Mouse (Mus musculus): Measurements from ENCODE around the gene Mcm10. TPM values are rescaled to one million over a fixed set of nuclear protein-coding genes. Genes with fewer than 3 reads are reported as not detected.

The Mcm10 gene
- polyA plus RNA-seq, 1 experiment = 16.2 TPM

DNA sequence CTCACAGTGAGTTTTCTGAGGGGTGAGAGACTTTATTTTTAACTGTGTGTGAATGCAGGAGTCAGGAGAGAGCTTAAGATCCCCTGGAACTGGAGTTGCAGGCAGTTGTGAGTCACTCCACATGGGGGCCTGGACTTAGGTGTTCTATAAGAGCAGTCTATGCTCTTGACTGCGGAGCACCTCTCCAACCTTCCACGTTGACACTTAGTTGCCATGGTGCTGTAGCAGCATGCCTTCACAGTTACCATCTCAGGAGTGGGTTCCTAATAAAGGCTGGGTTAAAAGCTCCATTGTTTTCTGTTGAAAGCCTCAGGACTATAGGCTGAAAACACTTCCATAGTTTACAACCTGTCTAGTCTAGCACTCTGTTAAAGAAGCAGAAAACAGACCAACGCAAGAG is 24.8 kb upstream of the Mcm10 start:
- no peak for TF ChIP-seq GATA1 (IDR thresholded peaks at IDR 0.05; ENCODE audit: low read length)

DNA sequence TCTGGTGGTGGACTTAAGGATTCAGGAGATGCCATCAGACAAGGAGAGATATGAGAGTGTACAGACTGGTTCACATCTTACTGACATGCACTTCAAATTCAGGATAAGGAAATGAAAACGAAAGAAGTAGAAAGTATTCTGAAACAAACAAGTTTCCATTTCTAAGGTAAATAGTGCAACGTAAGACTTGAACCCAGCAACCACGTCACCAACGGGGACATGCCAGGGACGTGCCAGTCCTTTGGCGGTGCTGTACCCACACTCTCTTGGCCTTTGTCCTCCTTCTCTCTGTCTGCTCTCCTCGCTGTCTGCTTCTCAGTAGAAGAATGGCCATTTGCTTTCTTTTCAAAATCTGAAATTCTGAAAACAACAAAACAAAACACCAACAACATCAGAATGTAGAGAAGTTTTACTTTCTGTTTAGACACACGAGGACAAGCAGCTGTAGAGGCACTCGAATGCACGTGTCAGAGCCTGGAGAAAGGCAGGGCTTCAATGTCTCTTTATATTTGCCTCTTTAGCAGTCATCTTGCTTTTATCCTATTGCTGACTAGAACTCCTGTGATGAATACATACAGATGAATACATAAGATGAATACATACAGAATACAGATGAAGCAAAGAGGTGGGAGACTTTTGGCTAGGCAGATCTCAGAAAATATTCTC is 24.0 kb upstream of the Mcm10 start:
- TF ChIP-seq GATA1 (IDR thresholded peaks at IDR 0.05; ENCODE audit: low read length) = no peak

- no peak for TF ChIP-seq GATA1 (IDR thresholded peaks at IDR 0.05; ENCODE audit: low read length)
Observed at GRCm38 (mm10) chr2:5035241-5035640, 22.6 kb upstream of the Mcm10 start.

GRCm38 (mm10) chr2:5034801-5035200 is 22.2 kb upstream of the Mcm10 start:
- no peak for TF ChIP-seq GATA1 (IDR thresholded peaks at IDR 0.05; ENCODE audit: low read length)

- TF ChIP-seq GATA1 (IDR thresholded peaks at IDR 0.05; ENCODE audit: low read length) = no peak
Observed at GRCm38 (mm10) chr2:5033546-5034420, 21.2 kb upstream of the Mcm10 start.

DNA sequence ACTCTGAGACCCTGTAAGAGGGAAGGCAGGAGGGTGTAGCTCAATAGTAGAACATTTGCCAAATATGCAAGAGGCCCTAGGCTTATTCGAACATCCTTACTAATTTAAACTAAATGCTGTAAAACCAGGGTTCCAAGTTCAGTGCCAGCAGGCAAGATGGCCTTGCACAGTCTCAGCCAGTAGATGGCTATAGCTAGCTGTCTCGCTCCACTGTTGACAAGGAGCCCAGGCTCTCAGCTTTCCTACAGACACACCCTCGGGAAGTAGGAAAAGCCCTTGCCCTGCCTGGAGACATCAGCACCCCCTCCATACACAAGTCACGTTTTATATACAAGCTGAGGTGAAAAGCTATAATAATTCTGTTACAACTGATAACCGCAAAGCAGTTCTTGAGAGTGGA is 20.1 kb upstream of the Mcm10 start:
- TF ChIP-seq GATA1 (IDR thresholded peaks at IDR 0.05; ENCODE audit: low read length) = no peak

- TF ChIP-seq GATA1 (IDR thresholded peaks at IDR 0.05; ENCODE audit: low read length) = no peak
Observed at GRCm38 (mm10) chr2:5031215-5031614, 18.6 kb upstream of the Mcm10 start.

DNA sequence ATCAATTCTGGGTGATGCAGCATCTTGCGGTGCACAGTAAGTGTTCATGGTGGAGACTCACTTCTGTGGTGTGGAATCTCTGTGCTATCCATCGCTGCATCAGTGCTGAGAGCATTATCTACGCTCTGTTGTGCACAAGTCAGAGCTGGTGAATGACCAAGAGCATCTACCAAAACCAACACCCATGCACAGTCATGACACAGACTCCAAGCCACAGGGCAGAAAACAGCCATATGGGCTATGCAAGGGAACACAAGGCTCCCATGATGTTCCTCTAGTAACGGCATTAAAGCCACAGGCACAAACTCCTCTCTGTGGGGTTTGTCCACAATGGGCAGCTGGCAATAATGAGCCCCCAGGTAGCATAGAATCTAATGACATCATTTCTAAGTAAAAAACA is 17.2 kb upstream of the Mcm10 start:
- TF ChIP-seq GATA1 (IDR thresholded peaks at IDR 0.05; ENCODE audit: low read length) = no peak

DNA sequence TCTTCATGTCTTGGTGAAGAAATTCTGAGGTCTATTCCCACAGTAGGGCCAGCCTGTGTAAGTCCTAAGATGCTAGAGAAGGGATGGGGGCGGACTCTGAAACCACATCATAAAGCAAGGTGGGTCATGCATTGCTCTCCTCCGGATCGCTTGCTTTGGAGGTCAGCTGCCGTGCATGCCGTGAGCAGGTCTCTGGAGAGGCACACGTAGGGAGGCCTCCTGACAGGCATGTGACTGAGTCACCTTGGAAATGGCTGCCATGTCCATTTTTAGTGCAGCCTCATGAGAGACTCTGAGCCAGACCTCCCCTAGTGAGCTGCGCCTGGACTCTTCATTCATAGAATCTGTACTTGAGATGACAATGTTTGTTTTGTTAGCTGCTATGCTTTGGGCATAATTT is 15.5 kb upstream of the Mcm10 start:
- TF ChIP-seq GATA1 (IDR thresholded peaks at IDR 0.05; ENCODE audit: low read length) = no peak

- TF ChIP-seq GATA1 (IDR thresholded peaks at IDR 0.05; ENCODE audit: low read length) = no peak
Observed at GRCm38 (mm10) chr2:5027057-5027456, 14.5 kb upstream of the Mcm10 start.

GRCm38 (mm10) chr2:5025162-5025733 is 12.7 kb upstream of the Mcm10 start:
- TF ChIP-seq GATA1 (IDR thresholded peaks at IDR 0.05; ENCODE audit: low read length) = no peak

DNA sequence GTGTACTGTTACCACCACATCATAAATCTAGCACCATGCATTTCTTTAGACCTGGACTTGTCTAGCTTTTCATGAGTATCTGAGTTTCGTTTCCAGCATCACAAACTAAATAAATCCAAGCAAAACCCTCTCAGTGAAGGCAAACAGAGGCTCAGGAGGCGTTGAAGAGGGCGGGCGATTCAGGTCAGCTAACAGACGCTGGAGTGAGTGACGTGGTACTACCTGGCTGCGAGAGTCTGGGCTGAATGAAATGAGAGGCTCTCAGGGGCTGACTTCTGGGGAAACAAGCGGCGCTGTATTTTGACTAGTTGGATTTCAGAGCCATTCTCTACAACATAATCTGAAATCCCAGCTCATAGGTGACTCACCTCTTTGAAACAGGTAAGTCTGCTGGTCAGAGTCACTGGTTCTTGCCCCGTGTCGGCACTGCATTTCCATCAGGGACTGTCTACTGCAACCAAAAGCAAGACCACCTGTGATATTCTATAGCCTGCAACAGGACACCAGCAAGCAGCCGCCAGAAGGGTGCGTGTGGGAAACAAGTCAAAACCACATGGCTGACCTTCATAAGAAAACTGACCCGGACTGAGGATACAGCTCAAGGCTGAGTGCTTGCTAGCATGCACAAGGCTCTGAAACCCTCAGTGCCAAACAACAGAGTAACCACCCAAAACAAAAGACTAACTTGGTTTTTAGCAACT is 11.3 kb upstream of the Mcm10 start:
- TF ChIP-seq GATA1 (IDR thresholded peaks at IDR 0.05; ENCODE audit: low read length) = no peak

GRCm38 (mm10) chr2:5023275-5023674 is 10.7 kb upstream of the Mcm10 start:
- TF ChIP-seq GATA1 (IDR thresholded peaks at IDR 0.05; ENCODE audit: low read length) = no peak

- TF ChIP-seq GATA1 (IDR thresholded peaks at IDR 0.05; ENCODE audit: low read length) = no peak
Observed at GRCm38 (mm10) chr2:5019708-5020107, 7.1 kb upstream of the Mcm10 start.

DNA sequence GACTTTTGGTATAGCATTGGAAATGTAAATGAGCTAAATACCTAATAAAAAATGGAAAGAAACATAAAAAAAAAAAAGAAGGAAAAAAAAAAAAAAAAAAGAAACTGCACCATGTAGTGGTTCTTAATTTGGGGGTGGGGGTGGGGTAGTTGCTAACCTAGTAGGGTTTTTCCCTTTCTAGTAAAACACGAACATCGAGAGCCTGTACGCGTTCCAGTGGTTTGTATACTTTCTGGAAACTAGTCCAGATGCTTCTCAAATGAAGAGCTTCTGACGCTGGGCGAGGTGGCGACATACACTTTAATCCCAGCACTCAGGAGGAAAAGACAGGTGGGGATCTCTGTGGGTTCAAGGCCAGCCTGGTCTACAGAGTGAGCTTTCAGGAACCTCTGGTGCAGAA is 4.3 kb upstream of the Mcm10 start:
- TF ChIP-seq GATA1 (IDR thresholded peaks at IDR 0.05; ENCODE audit: low read length) = no peak

- TF ChIP-seq GATA1 (IDR thresholded peaks at IDR 0.05; ENCODE audit: low read length) = no peak
Observed at GRCm38 (mm10) chr2:5015527-5015926, 2.9 kb upstream of the Mcm10 start.

Data from G1E-ER4 (cell line).